Mouse (Mus musculus) ovary, postnatal 36 days (tissue): Measurements from ENCODE around the gene Tmem38a.

Source experiments
- DNase-seq: peaks from one replicate; pipeline ENCODE4 v3.0.0; 2022; ENCODE audit warnings: low spot score, mixed read lengths

Gene Tmem38a

DNA sequence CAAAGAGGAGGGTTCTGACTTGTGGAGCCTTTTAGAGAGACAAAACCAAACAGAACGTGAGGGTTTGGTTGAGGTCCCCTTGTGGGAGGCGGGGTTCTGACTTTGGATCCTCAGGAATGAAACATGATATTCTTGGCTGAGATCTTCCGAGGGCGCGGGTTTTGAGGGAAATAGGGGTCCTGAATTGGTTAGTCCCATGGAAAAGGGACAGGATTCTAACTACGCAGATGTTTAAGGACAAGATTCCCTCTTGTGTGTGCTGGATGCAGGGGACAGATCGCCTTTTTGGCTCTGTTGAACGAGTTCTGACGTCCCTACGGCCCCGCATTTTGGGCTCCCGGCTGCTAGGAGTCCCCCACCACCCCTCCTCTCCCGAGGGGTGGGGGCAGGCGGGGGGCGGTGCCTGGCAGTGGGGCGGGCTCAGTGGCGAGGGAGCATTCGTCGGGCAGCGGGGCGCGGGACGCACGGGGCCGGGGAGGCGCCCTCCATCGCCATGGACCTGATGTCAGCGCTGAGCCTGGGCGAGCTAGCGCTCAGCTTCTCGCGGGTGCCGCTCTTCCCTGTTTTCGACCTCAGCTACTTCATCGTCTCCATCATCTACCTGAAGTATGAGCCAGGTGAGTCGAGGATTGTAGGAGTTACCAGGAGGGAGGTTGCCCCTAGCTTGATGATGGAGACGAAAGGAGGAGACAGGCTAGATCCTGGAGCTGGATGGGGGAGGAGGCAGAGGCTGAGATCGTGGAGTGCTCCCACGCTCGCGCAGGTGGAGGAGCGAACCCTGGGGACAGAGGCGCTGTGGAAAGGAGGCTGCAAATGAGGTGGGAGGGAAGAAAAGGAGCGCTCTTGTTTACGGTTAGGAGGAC lies at the start of gene Tmem38a:
Gene Tmem38a, plus strand, starts transcription at position 445 of the 863 bp plus-strand sequence.
- peak; percentile 83 for DNase-seq

DNA sequence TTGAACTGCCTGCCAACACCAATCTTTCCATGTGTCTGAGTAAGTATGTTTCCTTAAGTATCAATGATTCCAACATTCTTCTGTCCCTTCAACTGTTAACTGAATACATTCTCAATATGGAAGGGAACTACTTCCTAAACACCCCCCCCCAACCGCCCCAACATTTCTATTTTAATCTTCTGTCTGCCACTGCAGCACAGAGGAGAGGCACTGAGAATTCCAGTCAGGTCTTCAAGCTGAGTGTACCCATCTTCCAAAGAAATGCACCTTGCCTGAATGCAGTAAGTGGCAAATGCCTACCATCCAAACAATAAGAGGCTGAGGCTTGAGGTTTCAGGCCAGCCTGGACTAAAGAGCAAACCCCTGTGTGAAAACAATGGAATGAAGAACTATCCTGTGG lies 39.8 kb upstream of the Tmem38a start:
- no peak for DNase-seq

DNA sequence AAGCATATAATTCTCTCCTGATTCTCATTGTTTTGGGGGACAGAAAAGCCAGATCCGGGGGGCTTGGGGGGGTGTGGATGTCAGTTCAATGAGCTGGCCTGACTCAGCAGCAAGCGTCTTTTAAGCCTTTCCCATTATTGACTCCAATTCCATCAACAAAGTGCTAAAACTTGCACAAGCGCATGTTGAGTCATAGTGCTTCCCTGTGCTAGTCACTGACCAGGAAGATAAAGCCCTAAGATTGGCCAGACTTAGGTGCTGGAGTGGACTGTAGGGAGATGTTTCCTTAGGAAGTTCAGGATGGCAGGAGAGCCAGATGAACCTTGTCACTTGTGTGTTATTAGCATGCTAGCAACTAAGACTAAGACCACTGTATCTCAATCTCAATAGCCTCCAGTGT lies 37.0 kb upstream of the Tmem38a start:
- DNase-seq, result no peak

DNA sequence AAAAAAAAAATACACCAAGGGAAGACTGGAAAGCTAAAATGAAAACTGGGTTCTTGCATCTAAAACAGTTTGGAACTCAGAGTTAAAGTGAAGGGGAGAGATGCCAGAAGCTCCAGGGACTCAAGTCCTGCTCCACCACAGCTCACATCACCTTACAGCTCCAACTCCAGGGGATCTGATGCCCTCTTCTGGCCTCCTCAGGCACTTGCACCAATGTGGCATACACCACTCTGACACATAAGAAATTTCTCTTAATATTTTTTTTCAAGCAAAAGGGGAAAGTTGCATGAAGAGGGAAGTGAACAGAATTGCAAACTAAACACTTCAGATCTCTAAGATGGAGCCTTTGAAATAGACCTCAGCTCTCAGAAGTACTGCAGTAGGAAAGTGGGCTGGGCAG lies 32.6 kb upstream of the Tmem38a start:
- DNase-seq, result no peak

DNA sequence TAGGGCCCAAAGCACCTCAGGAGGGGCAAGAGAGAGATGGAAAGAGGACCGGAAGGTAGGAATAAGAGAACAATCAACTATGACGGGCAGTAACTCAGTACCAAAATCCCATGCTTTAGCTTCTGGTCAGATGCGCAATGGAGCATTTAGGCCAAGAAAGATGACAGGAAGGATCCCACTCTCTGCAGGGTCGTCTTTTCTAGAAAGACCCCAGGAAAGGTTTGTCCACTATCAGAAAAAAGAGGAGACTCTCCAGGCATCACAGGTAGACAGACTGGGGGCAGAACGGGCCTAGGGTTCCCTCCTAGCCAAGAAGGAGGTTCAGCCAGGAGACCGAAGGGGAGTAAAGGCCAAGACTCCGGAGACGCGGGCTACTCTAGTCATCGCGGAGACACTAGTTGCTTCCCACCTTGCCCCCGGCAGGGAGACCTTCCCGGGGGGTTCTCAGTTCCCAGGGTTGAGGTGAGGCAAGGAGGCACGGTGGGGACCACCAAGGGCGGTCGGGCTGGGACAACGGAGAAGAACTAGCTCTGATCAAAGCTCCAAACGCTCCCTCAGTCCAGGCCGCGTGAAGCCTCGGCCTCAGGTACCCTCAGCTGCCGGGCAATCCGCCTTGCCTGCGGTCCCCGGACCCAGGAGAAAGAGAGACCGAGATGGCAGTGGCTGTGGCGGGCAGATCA lies 24.6 kb upstream of the Tmem38a start:
- peak; percentile 19 for DNase-seq

DNA sequence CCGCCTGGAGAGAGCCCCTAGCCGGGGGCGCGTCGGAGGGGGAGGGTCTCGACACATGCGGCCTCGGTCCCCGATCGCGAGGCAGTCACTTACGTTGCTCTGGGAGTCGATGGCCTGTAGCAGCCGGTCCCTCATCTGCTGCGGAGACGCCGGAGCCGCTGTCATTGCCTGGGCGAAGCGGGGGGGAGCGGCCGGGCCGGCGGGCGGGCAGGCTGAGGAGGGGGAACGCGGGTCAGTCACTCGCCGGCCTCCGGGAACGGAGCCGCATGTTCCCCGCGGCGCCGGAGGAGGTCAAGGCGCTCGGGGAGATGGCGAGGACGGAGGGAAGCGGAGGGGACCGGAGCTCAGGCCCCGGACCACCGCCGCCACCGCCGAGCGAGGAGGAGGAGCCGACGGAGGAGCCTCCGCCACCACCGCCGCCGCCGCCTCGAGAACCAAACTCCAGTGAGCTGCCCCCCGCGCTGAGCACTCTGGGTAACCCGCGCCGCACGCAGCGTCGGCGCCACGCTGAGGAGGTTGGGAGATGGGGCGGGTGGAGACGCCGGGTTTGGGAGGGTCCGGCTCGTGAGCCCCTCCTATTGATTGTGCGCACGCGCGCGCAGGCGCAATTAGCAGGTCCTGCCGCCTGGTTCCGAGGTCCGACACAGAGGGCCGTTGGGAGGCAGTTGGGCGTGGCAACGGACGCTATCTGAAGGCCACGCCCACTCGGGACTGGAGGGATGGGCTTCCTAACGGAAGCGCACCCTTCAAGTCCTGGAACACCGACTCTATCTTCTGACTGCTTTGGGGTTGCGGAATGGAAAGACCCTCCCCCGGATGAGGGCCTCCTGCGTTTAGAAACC lies 23.8 kb upstream of the Tmem38a start, which contains the start of gene Med26:
Gene Med26, minus strand, starts transcription at position 469 of the 842 bp plus-strand sequence.
- peak; percentile 98 for DNase-seq

DNA sequence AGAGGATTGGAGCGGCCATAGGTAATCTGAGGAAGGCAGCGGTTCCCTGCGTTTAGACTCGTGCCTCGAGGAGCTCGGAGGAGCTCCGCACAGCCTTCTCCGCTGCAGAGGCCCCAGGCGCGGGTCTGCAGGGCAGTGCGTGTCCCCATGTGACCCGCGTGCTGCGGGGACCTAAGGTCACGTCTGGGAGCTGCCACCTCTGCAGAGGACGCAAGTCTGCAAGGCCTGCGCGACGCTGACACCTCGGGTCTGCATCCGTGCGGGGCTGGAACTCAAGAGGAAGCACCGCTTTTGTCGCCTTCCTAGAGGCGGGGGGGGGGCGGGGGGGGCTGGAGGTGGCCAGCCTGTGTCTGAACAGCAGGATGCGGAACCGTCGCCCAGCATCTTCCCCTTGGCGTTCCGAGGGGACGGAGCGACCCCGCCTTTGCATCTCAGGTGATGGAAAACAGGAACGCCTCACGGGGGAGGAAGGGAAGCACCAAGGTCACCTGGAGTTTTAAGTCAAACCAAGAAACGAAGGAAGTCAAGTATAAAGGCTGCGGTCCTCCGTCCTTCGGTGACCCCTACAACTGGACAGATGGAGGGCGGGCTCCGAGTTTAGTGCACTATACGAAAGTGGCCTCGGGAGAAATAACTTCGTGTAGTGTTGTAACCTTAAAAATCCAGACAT lies 23.1 kb upstream of the Tmem38a start:
- DNase-seq, result no peak

DNA sequence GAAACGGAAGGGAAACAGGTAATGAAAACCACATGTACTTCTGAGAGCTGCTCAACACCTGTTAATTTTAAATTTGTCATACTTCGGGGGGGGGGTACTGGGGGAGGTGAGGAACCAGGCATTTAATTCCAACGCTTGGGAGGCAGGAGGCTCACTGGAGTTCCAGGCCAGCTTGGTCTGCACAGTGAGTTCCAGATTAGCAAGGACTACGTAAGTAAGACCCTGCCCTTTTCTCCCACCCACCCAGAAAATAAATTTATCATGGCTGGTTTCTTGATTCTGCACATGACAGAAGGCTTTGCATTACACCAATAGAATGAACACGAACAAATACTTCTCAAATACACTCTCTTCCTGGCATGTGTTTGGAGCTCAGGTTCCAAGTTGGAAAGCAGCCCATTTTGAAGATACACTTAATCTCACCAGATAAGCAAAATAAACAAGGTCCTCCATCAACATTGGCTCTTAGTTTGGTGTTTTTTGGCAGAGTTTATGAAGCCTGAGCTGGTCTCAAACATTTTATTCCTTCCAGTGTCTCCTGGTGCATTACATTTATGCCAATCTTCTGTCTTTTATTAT lies 22.5 kb upstream of the Tmem38a start:
- no peak for DNase-seq

DNA sequence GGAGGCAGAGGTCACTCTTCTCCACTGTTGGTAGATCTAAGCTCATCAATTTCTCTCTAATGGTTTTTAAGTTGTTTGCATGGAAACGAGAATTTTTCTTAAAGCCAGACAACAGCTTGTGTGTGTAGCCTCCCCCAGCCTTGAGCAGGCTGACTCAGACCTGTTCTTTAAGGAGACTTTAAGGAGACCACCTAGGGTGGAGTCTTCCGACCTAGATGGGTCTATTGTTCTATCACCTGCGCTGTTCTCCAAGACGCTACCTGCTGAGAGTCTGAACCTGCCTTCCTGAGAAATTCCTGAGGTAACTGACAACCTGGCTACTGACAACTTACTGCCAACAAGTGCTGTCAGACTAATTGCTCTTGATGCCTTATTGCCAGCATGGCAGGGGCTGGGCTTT lies 16.1 kb upstream of the Tmem38a start:
- no peak for DNase-seq

DNA sequence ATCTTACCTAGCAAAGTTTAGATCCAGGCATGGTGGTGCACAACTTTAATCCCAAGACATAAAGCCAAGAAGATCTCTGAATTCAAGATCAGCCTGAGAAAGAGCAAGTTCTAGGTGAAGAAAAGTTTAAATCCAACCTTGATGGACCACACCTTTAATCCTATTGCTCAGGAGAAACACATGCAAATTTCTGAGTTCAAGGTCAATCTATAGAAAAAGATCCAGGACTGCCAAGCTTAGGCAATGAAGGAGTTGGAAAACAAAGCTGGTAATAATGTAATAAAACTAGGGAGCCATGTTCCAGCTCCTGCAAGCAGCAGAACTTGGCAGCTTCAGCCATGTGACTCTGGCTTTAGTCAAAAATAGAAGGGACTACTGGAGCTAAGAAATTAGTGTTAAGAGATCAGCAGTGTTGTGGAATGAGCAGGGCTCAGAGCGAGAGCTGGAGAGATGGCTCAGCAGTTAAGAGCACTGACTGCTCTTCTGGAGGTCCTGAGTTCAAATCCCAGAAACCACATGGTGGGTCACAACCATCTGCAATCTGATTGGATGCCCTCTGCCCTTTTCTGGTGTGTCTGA lies 10.7 kb upstream of the Tmem38a start:
- no peak for DNase-seq

DNA sequence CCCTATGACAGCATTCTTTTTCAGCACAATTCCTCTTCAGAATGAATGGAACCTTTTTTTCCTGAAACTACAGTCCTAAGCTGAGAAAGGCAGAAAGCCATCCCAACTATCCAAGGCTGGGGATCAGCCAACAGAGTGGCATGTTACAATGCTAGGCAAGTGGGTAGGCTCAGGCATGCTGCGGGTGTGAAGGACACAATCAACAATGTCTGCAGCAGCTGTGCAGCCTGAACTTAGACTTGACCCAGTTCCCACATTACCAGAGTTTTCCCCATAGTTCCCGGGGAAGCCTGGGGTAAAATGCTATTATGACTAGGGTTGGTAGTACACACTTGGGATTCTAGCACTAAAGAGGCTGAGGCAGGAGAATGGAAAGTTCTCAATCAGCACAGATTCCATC lies 5.9 kb upstream of the Tmem38a start:
- no peak for DNase-seq

DNA sequence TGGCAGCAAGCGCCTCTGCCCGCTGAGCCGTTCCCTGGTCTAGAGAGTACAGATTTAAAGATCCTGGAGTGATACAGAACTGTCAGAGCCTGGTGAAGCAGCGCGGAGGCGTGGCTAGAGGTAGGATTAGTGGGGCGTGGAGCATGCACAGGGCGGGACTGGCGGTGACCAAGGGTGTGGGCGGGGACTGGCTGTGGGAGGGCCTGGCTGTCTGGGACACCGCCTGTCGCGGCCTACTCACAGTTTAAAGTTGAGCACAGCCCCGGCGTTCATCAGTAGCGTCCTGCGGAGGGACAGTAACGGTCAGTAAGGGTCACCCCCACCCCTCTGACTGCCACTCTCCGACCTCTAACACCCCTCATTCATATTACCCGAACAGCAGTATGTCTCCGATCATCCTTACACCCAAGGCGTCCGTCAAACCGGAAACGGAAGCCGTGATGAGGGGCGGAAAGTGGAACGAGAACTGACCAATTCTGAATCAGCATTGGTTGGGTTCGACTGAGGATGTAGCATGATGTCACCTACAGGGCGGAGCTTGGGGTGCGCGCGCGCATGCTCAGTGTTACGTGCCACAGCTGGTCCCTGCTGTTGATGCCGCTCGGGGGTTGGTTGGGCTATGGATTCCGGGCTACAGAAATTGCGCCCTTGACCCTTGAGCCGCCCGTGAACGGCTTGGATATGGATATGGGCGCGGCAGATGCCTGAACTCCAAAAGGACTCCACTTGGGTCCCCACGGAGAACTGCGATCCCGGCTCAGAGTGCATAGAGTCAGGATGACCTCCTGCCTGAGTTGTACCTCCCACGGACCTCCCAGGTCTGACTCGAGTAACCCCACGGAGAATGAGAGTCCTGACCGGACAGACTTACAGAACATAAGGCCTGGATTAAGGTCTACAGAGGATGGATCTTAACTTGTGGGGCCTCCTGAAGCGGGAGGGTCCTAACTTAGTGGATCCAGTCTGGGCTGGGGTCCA lies 933 bp upstream of the Tmem38a start, which contains the start of gene Smim7:
Gene Smim7, minus strand, starts transcription at position 456 of the 978 bp plus-strand sequence.
- peak; percentile 96 for DNase-seq

DNA sequence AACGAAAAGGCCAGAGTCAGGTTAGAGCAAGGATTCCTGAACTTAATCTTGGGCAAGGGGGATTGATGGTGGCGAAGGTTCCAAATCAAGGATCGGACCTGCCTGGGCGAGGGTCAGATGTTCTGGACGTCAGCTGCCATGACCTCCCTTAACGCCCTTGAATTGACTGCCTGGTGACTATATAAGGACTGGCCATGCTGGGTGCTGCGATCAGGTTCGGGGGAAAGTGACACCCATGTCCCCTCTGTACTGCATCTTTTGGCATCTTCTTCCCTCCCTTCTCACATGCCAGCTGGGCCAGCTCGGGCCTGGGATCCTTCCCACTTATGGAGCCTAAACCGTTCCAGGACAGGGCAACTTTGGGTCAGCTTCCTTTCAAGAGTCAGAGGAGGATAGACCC lies 652 bp downstream of the Tmem38a start:
- no peak for DNase-seq

DNA sequence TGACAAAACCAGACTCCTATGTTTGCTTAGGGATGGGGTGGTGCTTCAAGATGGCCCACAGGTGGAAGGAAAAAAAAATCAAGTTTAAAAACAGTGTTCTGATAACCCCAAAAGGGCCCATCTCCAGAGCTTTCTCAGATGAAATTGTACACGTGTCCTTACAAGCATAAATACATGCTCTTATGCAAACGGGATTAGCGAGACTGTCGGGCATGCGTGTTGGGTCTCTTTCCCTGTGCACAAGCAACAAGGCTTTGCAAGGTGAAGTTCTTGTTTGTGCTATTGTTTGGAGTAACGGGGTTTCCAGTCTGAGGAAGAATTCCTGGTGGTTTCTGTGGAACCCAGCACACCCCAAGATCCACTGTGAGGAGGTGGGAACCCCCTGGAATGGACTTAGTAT lies 1.6 kb downstream of the Tmem38a start:
- no peak for DNase-seq

DNA sequence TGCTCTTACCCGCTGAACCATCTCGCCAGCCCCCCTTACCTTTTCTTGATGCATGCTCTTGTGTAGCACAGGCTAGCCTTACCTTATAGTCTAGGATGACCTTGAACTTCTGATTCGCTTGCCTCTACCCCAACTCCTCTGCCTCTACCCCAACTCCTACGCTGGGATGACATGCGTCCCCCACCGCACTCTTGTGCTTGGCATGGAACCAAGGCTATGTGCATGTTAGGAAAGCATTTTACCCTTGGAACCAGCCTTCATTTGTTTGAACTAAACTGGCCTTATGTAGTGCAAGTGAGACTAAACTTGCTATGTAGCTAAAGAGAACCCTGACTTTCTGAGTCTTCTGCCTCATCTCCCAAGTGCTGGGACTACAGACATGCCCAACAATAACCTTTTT lies 4.1 kb downstream of the Tmem38a start:
- DNase-seq, result no peak

DNA sequence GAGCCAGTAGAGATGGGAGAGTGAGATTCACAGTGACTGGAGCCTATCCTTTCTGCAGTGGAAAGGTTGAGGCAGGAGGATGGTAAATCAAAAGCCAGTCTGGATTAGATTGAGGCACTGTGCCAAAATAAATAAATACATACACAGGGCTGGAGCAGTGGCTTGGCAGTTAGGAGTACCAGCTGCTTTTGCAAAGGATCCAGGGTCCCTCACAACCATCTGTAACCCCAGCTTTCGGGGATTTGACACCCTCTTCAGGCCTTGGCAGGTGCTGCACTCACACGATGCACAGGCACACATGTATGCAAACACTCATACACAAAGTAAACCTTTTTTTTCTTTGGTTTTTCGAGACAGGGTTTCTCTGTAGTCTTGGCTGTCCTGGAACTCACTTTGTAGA lies 5.4 kb downstream of the Tmem38a start:
- no peak for DNase-seq

DNA sequence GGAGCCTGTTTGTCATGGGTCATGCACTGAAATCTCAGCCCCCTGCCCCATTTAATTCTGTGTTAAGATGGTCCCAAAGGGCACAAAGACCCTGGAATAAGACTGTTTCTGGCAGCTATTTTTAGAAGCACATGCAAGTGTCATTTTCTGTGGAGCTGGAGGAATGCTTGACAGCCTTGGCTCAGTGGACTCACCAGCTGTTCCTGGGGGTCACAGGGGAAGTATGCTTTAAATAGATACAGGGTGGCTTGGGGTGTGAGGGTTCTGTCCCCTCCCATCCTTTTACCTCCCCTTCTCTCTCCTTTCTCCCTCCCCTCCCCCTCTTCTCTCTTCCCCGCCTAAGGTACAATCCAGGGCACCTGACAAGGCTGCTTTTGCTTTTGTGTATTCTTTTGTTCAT lies 6.1 kb downstream of the Tmem38a start:
- DNase-seq, result no peak

DNA sequence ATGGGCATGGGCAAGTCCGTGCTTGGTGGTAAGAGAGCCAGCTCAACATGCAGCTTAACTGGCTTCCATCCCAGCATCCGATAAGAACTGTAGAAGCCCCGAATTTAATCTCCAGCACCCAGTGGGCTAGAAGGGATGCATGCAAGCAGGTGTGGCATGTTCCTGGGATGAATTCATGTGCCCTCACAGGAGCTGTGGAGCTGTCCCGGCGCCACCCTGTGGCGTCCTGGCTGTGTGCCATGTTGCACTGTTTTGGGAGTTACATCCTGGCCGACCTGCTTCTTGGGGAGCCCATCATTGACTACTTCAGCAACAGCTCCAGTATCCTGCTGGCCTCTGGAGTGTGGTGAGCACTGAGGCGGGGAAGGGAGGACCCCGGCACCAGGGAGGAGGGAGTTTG lies 7.5 kb downstream of the Tmem38a start:
- DNase-seq, result no peak

DNA sequence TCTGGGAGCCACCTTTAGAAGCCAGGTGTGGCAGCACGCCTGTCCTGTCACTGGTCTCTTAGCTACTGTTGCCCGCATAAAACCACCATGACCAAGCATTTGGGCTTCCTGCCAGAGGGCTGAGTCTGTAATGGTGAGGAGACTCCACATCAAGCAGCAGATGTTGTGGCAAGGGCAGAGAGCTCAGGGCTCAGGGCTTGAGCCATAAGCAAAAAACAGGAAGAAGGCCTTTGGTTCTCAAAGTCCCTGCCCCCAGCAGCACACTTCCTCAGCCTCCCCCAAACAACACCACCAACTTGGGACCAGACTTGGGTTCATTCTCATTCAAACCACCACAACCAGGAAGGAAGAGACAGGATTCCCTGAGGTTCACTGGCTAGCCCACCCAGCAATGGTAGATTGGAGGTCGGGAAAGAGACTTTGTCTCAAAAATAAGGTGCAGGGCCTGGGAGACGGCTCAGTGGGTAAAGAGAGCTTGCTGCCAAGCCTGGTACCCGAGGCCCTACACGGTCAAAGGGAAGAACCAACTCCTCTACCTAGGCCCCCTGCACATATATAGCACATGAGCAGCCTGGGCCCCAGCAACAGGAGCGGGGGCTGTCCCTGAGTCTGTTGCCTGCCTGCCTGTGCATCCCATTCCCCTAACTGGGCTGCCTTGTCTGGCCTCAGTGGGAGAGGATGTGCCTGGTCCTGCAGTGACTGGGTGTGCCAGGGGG lies 11.4 kb downstream of the Tmem38a start:
- peak; percentile 18 for DNase-seq
